Mouse (Mus musculus) G1E (cell line): Measurements from ENCODE around the gene Kalrn.

Experiments used
- CTCF ChIP-seq: IDR thresholded peaks from 2 replicates; pipeline ENCODE4 v1.5.1; 2012; ENCODE audit warnings: low read depth, low read length, inconsistent platforms, mixed read lengths
- GATA1 ChIP-seq: IDR thresholded peaks from 2 replicates; pipeline ENCODE4 v1.6.1; 2012; ENCODE audit warnings: borderline replicate concordance, low read length, inconsistent platforms, mixed read lengths
- POLR2AphosphoS5 ChIP-seq: IDR thresholded peaks from 2 replicates; pipeline ENCODE4 v1.6.1; 2012; ENCODE audit warnings: low read depth, low read length, inconsistent platforms; ENCODE audit not compliant: insufficient replicate concordance

DNA sequence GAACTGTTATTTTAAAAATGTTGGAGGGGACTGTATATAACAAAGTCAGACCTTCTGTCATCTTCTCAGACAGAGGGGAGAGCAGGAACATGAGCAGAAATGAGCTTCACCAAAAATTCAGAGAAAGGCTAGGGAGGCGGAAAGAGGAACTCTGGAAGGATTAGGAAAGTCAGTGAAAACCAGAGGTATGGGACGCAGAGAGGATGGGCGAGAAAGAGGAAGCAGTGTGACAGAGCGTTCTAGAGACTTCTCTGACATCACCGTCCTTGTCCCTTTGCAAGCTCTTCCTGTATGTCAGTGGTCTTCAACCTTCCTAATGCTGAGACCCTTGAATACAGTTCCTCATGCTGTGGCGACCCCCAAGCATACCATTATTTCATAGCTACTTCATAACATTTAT is 588.0 kb downstream of the Kalrn start:
- no peak for TF ChIP-seq CTCF
- TF ChIP-seq POLR2AphosphoS5 = no peak
- no peak for TF ChIP-seq GATA1
